Mouse (Mus musculus) megakaryocyte, embryonic 14.5 days (primary cell): ENCODE results near the gene Dnah1.

ENCODE experiments used
- FLI1 ChIP-seq: IDR thresholded peaks from 2 replicates; pipeline ENCODE4 v1.6.1; 2012; ENCODE audit warnings: low read length, inconsistent platforms, mixed read lengths
- GATA1 ChIP-seq: IDR thresholded peaks from 3 replicates; pipeline ENCODE4 v1.6.1; 2012; ENCODE audit warnings: mixed read lengths, low read length, inconsistent platforms, borderline replicate concordance

GRCm38 (mm10) chr14:31345367-31345766 is 21.7 kb upstream of the Dnah1 start:
- TF ChIP-seq GATA1 (no peak), FLI1 (no peak)
